Mouse (Mus musculus) testis, adult 2 months (tissue): ENCODE data around the gene Tmc8. TPM values are rescaled to one million over a fixed set of nuclear protein-coding genes. Genes with fewer than 3 reads are reported as not detected.

Experiments
- H3K27ac ChIP-seq: fragments of 200-500 bp; 2 replicates; pipeline ENCODE4 v1.5.1; 2012; ENCODE audit warnings: low read depth, low read length; ENCODE audit not compliant: control insufficient read depth, insufficient read depth
- H3K27me3 ChIP-seq: fragments of 200-500 bp; 2 replicates; pipeline ENCODE4 v1.6.1; 2012; ENCODE audit warnings: mild to moderate bottlenecking, low read length, moderate library complexity; ENCODE audit not compliant: control insufficient read depth, insufficient read depth
- H3K36me3 ChIP-seq: fragments of 200-500 bp; 2 replicates; pipeline ENCODE4 v1.6.1; 2012; ENCODE audit warnings: mild to moderate bottlenecking, low read length; ENCODE audit not compliant: control insufficient read depth, insufficient read depth
- H3K4me1 ChIP-seq: fragments of 200-500 bp; 2 replicates; pipeline ENCODE4 v1.6.1; 2012; ENCODE audit warnings: low read length; ENCODE audit not compliant: control insufficient read depth, insufficient read depth
- H3K4me3 ChIP-seq: fragments of 200-500 bp; 2 replicates; pipeline ENCODE4 v1.5.1; 2012; ENCODE audit warnings: low read depth, mild to moderate bottlenecking, low read length, moderate library complexity, mixed read lengths; ENCODE audit not compliant: control insufficient read depth
- CTCF ChIP-seq: fragments of 200-500 bp; IDR thresholded peaks from 2 replicates; pipeline ENCODE4 v1.5.1; 2012; ENCODE audit warnings: low read depth, mild to moderate bottlenecking, inconsistent platforms, low read length, moderate library complexity; ENCODE audit not compliant: control insufficient read depth, insufficient read depth, insufficient replicate concordance
- POLR2A ChIP-seq: fragments of 200-500 bp; IDR thresholded peaks from 2 replicates; pipeline ENCODE4 v1.6.1; 2012; ENCODE audit warnings: low read depth, mild to moderate bottlenecking, inconsistent platforms, low read length, moderate library complexity; ENCODE audit not compliant: control insufficient read depth
- polyA plus RNA-seq: library from polyadenylated mRNA; depleted of rRNA; stranded (reverse); fragments of >200 nt; gene quantifications from 2 replicates; pipeline ENCODE4 v1.2.3, GENCODE M21; 2012

Gene Tmc8
- polyA plus RNA-seq, 1 experiment = 1.2 TPM

- no peak for TF ChIP-seq CTCF
- no peak for TF ChIP-seq POLR2A
- H3K27ac ChIP-seq = no peak overlapping the region
- peaks cover 7% of the 10 kb centered on the region for H3K4me1 ChIP-seq
- H3K4me3 ChIP-seq = no peak overlapping the region
- no peaks in the 10 kb centered on the region for H3K36me3 ChIP-seq
- no peaks in the 10 kb centered on the region for H3K27me3 ChIP-seq
These were observed 9.0 kb downstream of the Tmc8 start for GRCm38 (mm10) chr11:117790703-117791440.

DNA sequence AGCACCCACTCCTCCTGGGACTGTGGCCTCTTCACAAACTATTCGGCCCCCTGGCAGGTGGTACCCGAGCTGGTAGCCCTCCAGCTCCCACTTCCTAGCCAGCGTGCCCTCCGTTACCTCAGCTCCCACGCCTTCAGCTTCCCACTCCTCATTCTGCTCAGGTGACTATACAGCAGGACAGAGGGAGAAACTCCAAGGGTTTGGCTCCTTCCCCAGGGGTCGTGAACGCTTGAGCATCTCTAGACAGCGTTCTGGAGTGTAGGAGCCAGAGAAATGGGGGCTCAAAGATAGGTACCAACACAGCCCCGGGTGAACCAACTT lies 9.5 kb downstream of the Tmc8 start:
- H3K27me3 ChIP-seq = no peaks in the 10 kb centered on the region
- H3K27ac ChIP-seq = no peak overlapping the region
- H3K4me3 ChIP-seq = no peak overlapping the region
- H3K36me3 ChIP-seq = no peaks in the 10 kb centered on the region
- H3K4me1 ChIP-seq = peaks cover 7% of the 10 kb centered on the region
- no peak for TF ChIP-seq POLR2A
- TF ChIP-seq CTCF = no peak

DNA sequence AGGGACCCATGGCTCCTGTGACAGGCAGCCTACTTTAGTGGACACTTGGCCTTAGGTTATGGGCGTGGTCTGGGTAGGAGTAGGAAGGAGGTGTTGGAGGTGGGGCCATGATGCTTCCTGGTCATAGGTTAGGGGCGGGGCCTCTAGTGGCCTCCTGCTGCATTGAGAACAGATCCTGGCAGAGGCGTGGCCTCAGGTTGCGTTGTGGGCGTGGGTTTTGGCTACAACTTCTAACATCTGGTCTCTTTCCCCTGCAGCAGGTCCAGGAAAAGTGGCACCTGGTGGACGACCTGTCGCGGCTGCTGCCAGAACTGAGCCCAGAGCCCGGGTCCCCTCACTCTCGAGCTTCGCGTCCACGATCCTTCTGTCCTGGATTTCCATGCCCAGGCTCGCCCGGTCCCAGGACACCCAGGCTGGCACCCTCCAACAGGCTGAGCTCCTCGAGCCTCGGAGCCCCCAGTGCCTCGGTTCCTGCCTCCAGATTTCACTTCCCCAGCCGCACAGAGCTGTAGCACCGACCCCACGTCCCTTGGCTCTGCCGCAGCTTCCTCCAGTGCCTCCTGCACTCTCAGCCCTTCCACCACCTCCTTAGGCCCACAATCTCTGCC lies 10.5 kb downstream of the Tmc8 start:
- TF ChIP-seq POLR2A (no peak), CTCF (no peak)
- no peak overlapping the region for H3K27ac ChIP-seq
- no peaks in the 10 kb centered on the region for H3K27me3 ChIP-seq
- no peaks in the 10 kb centered on the region for H3K36me3 ChIP-seq
- H3K4me1 ChIP-seq = peaks cover 7% of the 10 kb centered on the region
- H3K4me3 ChIP-seq = no peak overlapping the region; the same call in 1 of the 2 replicates

GRCm38 (mm10) chr11:117794035-117794551 lies 12.2 kb downstream of the Tmc8 start:
- Histone ChIP-seq H3K4me1 (peaks cover 7% of the 10 kb centered on the region), H3K4me3 (no peak overlapping the region), H3K36me3 (no peaks in the 10 kb centered on the region), H3K27ac (no peak overlapping the region), H3K27me3 (no peaks in the 10 kb centered on the region)
- TF ChIP-seq POLR2A (no peak), CTCF (no peak)

GRCm38 (mm10) chr11:117796954-117797353 lies 15.1 kb downstream of the Tmc8 start:
- Histone ChIP-seq H3K27ac (no peak overlapping the region), H3K36me3 (no peaks in the 10 kb centered on the region), H3K4me1 (peaks cover 2% of the 10 kb centered on the region; the same call in 1 of the 2 replicates), H3K4me3 (no peak overlapping the region), H3K27me3 (no peaks in the 10 kb centered on the region)
- TF ChIP-seq POLR2A (no peak), CTCF (no peak)

GRCm38 (mm10) chr11:117797511-117798159 lies 15.8 kb downstream of the Tmc8 start, which contains the start of gene 6030468B19Rik:
TSS of gene 6030468B19Rik (plus strand) at chr11:117797660.
- H3K36me3 ChIP-seq = no peaks in the 10 kb centered on the region
- H3K27ac ChIP-seq = no peak within 1 kb of the TSS
- H3K27me3 ChIP-seq = no peaks in the 10 kb centered on the region
- no peak within 1 kb of the TSS for H3K4me3 ChIP-seq
- no peaks in the 10 kb centered on the region for H3K4me1 ChIP-seq
- no peak for TF ChIP-seq POLR2A
- TF ChIP-seq CTCF = no peak

DNA sequence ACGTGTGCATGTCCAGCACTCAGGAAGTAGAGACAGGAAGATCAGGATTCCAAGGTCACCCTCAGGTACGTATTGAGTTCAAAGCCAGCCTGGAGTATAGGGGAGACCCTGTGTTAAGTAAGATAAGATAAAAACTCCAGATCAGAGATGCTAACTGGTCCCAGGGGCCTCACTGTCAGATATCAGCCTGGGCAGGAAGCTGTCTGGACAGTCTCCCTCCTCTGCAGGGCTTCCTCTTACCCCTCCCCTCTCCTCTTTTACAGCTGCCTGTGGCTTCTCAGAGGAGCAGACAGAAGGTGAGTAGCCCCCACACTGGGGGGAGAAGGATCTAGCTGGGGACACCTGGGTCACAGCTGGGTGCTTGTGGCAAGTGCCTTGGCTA lies 16.3 kb downstream of the Tmc8 start:
- TF ChIP-seq POLR2A (no peak), CTCF (no peak)
- no peaks in the 10 kb centered on the region for H3K4me1 ChIP-seq
- no peak overlapping the region for H3K27ac ChIP-seq
- H3K27me3 ChIP-seq = no peaks in the 10 kb centered on the region
- no peaks in the 10 kb centered on the region for H3K36me3 ChIP-seq
- H3K4me3 ChIP-seq = no peak overlapping the region
